Mouse (Mus musculus): ENCODE results near the gene Lrmp. TPM values are rescaled to one million over a fixed set of nuclear protein-coding genes. Genes with fewer than 3 reads are reported as not detected.

Gene Lrmp
- polyA plus RNA-seq, 1 experiment, result 1.6 TPM

DNA sequence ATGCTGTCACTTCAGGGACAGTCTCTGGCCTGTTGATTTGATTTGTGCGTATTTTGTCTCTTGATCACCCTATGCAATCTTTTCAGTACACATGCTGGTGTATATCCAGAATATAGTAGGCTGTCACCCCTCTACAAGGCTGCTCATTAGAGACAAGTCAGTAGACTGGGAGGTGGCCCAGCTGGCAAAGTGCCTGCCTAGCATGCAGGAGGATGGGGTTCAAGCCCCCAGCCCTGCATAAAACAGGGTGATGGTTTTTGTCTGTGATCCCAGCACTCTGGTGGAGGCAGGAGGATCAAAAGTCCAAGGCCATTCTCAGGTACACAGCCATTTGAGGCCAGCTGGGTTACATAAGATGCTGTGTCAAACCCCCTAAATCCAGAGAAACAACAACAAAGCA is 70.6 kb downstream of the Lrmp start:
- Histone ChIP-seq H3K4me3 (ENCODE audit: insufficient read depth, low read length) (no peak overlapping the region), H3K27ac (ENCODE audit: insufficient read depth, low read length) (no peak overlapping the region), H3K4me1 (ENCODE audit: control insufficient read depth, insufficient read depth, low read length) (no peaks in the 10 kb centered on the region)
- TF ChIP-seq POLR2A (IDR thresholded peaks at IDR 0.05; ENCODE audit: extremely low read depth, insufficient read depth, low read length) (no peak), CTCF (IDR thresholded peaks at IDR 0.05; ENCODE audit: extremely low read depth, insufficient read depth, low read length) (no peak)

DNA sequence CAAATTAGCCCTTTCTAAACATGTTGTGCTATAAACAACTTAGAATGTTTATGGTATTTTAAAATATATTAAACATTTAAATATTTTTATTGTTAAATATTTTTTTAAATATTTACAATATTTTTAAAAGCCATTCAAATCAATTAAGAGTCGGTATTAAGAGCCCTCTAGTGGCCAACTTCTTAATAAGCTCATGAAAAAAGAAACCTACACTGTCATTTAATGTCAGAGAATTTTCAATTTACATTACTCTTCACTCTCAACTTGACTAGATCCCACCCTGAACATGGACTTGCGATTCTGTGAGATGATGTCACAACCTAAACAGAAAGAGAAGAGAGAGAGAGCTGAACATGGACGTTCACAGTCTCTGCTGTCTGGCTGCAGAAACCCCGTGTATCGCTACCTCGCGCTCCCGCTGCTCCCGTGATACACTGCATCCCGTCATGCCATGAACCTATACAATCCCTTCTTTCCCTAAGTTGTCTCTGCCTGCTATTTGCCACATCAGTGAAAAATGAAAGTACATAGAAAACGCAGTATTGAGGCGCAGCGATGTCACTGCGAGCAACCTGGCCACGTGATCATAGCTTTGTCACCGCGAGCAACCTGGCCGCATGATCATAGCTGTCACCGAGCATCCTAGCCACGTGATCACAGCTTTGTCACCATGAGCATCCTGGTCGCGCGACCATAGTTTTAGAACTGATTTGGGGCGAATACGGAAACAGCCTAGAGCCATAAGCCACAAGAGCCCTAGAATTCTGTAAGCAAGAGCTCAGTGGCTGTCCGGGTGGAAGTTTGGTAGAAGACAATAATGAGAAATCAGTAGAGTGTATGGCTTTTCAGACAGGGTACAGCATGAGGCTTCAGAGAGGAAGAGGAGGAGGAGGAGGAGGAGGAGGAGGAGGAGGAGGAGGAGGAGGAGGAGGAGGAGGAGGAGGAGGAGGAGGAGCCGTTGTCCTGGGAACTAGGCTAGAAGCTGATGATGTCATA is 71.9 kb downstream of the Lrmp start:
- Histone ChIP-seq H3K4me3 (ENCODE audit: insufficient read depth, low read length) (peak overlapping the region; percentile 42), H3K27ac (ENCODE audit: insufficient read depth, low read length) (no peak overlapping the region), H3K4me1 (ENCODE audit: control insufficient read depth, insufficient read depth, low read length) (no peaks in the 10 kb centered on the region)
- TF ChIP-seq CTCF (IDR thresholded peaks at IDR 0.05; ENCODE audit: extremely low read depth, insufficient read depth, low read length) (no peak), POLR2A (IDR thresholded peaks at IDR 0.05; ENCODE audit: extremely low read depth, insufficient read depth, low read length) (peak; percentile 47; the same call in 1 of the 2 replicates)

DNA sequence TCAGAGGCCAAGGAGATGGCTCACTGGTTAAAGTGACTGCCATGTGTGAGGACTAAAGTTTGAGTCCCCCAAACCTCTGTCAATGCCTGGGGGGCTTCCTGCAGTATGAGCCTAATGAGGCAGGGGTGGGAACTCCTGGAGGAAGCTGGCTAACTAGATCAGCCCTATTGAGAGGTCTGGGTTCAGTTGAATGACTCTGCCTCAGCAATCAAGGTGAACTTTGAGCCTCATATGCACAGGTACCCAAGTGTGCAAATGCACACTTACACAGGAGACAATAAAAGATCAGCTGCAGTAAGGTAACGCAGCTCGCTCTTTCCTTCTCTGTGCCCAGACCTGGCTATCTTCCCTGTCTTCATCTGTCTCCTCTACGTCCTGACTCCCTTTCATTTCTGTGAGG is 77.6 kb downstream of the Lrmp start:
- H3K27ac ChIP-seq (ENCODE audit: insufficient read depth, low read length), result no peak overlapping the region
- H3K4me3 ChIP-seq (ENCODE audit: insufficient read depth, low read length), result no peak overlapping the region
- TF ChIP-seq CTCF (IDR thresholded peaks at IDR 0.05; ENCODE audit: extremely low read depth, insufficient read depth, low read length) (no peak), POLR2A (IDR thresholded peaks at IDR 0.05; ENCODE audit: extremely low read depth, insufficient read depth, low read length) (no peak)
- 0 out of 2 replicates have a peak, but pooled peaks cover 1% of the 10 kb centered on the region for H3K4me1 ChIP-seq (ENCODE audit: control insufficient read depth, insufficient read depth, low read length)

DNA sequence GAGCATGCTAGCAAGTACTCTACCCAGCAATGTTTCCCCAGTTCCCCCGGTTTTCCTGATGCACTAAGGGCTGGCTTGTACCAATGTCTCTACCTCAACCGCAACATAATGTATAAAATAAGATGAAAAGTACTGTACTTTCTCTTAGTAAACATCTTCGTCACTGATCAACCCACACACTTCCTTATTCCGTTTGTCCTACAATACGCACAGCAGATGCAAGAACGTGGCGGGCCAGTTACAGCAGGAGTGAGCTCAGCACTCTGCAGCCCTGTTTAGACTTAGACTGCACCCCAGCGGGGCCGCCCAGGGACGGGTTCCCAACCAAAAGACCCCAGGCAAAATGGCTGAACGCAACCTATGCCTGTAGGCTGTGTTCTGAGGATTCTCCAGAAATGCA is 78.0 kb downstream of the Lrmp start:
- Histone ChIP-seq H3K27ac (ENCODE audit: insufficient read depth, low read length) (no peak overlapping the region), H3K4me3 (ENCODE audit: insufficient read depth, low read length) (no peak overlapping the region), H3K4me1 (ENCODE audit: control insufficient read depth, insufficient read depth, low read length) (0 out of 2 replicates have a peak, but pooled peaks cover 1% of the 10 kb centered on the region)
- TF ChIP-seq POLR2A (IDR thresholded peaks at IDR 0.05; ENCODE audit: extremely low read depth, insufficient read depth, low read length), result no peak
- TF ChIP-seq CTCF (IDR thresholded peaks at IDR 0.05; ENCODE audit: extremely low read depth, insufficient read depth, low read length), result no peak

DNA sequence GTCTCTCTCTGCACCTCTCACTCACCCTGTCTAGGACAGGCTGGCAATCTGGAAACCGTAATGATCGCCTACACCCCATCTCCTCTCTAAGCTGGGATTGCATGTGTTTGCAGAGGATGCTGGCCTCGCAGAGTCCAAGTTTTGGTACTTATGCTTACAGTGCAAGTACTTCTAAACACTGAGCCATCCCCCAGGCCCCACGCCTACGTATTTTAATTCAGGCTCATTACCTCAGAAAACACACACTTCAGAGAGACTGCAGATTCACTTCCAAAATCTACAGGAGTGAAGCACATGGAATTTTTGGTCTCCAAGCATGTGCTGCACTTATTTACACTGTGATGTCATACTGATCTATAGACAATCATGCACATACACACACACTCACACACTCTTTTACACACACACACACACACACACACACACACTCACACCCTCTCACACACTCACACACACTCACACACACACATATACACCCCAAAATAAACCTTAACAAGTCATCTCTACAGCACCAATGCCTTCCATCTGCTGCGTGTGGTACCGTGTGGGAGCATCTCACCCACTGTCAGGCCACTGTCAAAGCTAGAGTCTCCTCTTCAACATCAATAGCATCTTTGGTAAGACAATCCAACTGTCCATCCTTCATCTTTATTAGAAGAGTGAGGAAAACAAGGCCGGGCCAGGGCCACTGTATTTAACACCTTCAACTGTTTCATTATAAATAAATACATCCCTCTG is 82.7 kb downstream of the Lrmp start:
- no peak overlapping the region for H3K4me3 ChIP-seq (ENCODE audit: insufficient read depth, low read length)
- 0 out of 2 replicates have a peak, but pooled peaks cover 1% of the 10 kb centered on the region for H3K4me1 ChIP-seq (ENCODE audit: control insufficient read depth, insufficient read depth, low read length)
- no peak for TF ChIP-seq POLR2A (IDR thresholded peaks at IDR 0.05; ENCODE audit: extremely low read depth, insufficient read depth, low read length)
- TF ChIP-seq CTCF (IDR thresholded peaks at IDR 0.05; ENCODE audit: extremely low read depth, insufficient read depth, low read length), result no peak
- H3K27ac ChIP-seq (ENCODE audit: insufficient read depth, low read length), result no peak overlapping the region

DNA sequence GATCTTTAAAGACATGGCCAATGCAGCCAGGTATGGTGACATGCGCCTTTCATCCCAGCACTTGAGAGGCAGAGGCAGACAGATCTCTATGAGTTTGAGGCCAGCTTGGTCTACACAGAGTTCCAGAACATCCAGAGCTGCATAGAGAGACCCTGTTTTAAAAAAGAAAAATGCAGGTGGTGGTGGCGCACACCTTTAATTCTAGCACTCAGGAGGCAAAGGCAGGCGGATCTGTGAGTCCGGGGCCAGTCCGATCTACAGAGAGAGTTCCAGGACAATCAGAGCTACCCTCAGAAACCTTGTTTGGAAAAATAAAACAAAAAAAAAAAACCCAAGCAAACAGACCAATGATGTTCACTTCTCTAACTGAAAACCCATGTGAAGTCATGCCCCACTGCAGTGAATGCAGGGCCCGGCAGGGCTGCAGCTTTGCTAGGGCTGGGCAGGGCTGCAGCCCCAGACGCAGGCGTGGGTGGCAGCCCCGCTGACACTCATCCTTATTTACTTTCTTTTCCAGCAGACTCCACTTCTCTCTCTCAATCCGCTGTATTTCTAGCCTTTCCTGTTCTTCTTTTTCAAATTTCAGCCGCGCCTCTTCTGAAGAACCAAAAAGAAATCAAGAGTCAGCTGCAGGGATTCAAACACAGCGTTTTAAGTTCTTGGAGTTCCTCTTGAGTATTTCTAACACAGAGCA is 87.1 kb downstream of the Lrmp start:
- TF ChIP-seq CTCF (IDR thresholded peaks at IDR 0.05; ENCODE audit: extremely low read depth, insufficient read depth, low read length) (no peak), POLR2A (IDR thresholded peaks at IDR 0.05; ENCODE audit: extremely low read depth, insufficient read depth, low read length) (no peak)
- no peak overlapping the region for H3K27ac ChIP-seq (ENCODE audit: insufficient read depth, low read length)
- H3K4me3 ChIP-seq (ENCODE audit: insufficient read depth, low read length), result no peak overlapping the region
- H3K4me1 ChIP-seq (ENCODE audit: control insufficient read depth, insufficient read depth, low read length), result no peaks in the 10 kb centered on the region

DNA sequence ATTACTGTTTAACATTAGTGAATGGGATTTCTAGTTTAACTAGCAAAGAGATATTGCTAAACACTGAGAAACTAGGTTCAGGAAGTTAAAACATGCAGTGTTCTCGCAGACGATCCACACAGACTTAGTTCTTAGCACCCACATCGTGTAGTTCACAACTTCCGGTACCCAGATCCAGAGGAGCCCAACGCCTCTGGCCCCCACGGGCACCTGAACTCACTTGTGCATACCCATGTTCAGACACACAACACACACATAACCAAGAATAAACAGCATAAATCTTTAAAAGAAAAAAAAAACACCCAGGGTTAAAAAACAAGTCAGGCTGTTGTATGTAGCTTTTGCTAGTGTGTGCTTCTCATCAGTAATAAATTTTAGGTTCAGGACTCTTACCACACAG is 89.0 kb downstream of the Lrmp start:
- no peaks in the 10 kb centered on the region for H3K4me1 ChIP-seq (ENCODE audit: control insufficient read depth, insufficient read depth, low read length)
- H3K27ac ChIP-seq (ENCODE audit: insufficient read depth, low read length), result no peak overlapping the region
- TF ChIP-seq POLR2A (IDR thresholded peaks at IDR 0.05; ENCODE audit: extremely low read depth, insufficient read depth, low read length) (no peak), CTCF (IDR thresholded peaks at IDR 0.05; ENCODE audit: extremely low read depth, insufficient read depth, low read length) (no peak)
- no peak overlapping the region for H3K4me3 ChIP-seq (ENCODE audit: insufficient read depth, low read length)

DNA sequence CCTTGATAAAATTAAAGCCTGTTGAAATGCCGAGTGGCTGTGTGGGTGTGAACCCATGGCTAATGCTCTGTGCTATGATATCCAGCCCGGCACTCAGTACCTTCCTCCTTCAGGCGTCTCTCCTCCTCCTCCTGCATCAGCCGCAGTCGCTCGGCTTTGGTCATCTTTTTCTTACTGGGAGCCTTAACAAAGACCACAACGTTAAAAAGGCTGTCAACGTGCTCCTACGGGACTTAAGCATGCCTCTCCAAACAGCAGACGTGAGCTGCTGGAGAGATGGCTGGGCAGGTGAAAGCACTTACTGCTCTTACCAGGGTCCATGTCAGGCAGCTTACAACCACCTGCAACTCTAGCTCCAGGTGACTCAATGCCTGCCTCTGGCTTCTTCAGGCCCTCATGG is 89.7 kb downstream of the Lrmp start:
- TF ChIP-seq CTCF (IDR thresholded peaks at IDR 0.05; ENCODE audit: extremely low read depth, insufficient read depth, low read length) (no peak), POLR2A (IDR thresholded peaks at IDR 0.05; ENCODE audit: extremely low read depth, insufficient read depth, low read length) (no peak)
- no peaks in the 10 kb centered on the region for H3K4me1 ChIP-seq (ENCODE audit: control insufficient read depth, insufficient read depth, low read length)
- H3K27ac ChIP-seq (ENCODE audit: insufficient read depth, low read length), result no peak overlapping the region
- no peak overlapping the region for H3K4me3 ChIP-seq (ENCODE audit: insufficient read depth, low read length)

DNA sequence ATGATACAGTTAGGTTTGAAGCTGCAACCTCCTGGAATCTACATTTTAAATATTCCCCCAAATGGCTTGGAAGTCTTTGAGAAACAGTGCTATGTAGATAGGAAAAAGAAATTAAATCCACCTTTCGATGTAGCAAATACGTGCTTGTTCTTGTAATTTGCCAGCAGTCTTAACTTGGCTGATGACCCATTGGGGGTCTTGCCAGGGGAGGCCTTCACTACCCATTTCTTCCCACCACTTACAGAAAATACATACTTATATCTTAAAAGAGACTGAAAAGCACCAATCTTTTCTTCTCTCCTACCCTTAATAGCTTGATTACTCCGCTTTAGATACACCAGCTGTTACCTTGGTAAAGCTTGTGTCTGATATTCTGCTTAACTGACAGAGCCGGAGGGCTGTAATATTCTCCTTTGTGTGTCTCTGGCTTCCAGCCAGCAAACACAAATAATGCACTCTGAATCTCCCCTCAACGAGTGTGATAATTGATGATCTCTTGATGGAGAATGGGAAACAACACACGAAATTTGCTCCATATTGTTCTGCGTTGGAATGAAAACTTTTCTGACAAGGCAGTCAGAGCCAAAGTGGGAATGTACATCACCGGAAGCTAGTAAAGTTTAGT is 94.7 kb downstream of the Lrmp start:
- TF ChIP-seq POLR2A (IDR thresholded peaks at IDR 0.05; ENCODE audit: extremely low read depth, insufficient read depth, low read length), result no peak
- TF ChIP-seq CTCF (IDR thresholded peaks at IDR 0.05; ENCODE audit: extremely low read depth, insufficient read depth, low read length), result no peak
- H3K27ac ChIP-seq (ENCODE audit: insufficient read depth, low read length), result no peak overlapping the region
- H3K4me3 ChIP-seq (ENCODE audit: insufficient read depth, low read length), result peak overlapping the region; percentile 54
- H3K4me1 ChIP-seq (ENCODE audit: control insufficient read depth, insufficient read depth, low read length), result no peaks in the 10 kb centered on the region
